Mouse (Mus musculus): ENCODE measurements around the gene S100a2. TPM values are rescaled to one million over a fixed set of nuclear protein-coding genes. Genes with fewer than 3 reads are reported as not detected.

Gene S100a2
- total and polyA plus RNA-seq, 3 experiments, result not detected

- H3K4me3 ChIP-seq (ENCODE audit: control insufficient read depth in 1 of 2, insufficient read depth in 1 of 2, low read depth in 2 of 2, low read length in 2 of 2), result no peak overlapping the region
- DNase-seq (ENCODE audit: low read depth, low spot score), result no peak
- H3K27ac ChIP-seq (ENCODE audit: control insufficient read depth, low read depth, low read length), result no peak overlapping the region
- no peak overlapping the region for H3K9ac ChIP-seq (ENCODE audit: control insufficient read depth, low read depth, low read length, poor library complexity, severe bottlenecking)
- H3K4me1 ChIP-seq (ENCODE audit: control insufficient read depth in 1 of 2, insufficient read depth in 2 of 2, low read length in 2 of 2), result no peaks in the 10 kb centered on the region
- peaks cover 17 to 23% of the 10 kb centered on the region in 2 experiments for H3K27me3 ChIP-seq (ENCODE audit: control insufficient read depth in 1 of 2, insufficient read depth in 2 of 2, low read length in 2 of 2)
- H3K9me3 ChIP-seq (replicated peaks; ENCODE audit: insufficient read depth, low read length), result no peaks in the 10 kb centered on the region
- no peaks in the 10 kb centered on the region for H3K36me3 ChIP-seq (ENCODE audit: control insufficient read depth in 1 of 2, insufficient read depth in 2 of 2, low read length in 2 of 2)
- no peaks in the 10 kb centered on the region for H3K79me2 ChIP-seq (ENCODE audit: control insufficient read depth, insufficient read depth, low read length, poor library complexity)
- TF ChIP-seq HCFC1 (IDR thresholded peaks at IDR 0.05; ENCODE audit: low read depth, low read length) (no peak), USF2 (IDR thresholded peaks at IDR 0.05; ENCODE audit: borderline replicate concordance in 1 of 2, insufficient read depth in 1 of 2, low read depth in 1 of 2, low read length in 2 of 2) (no peak), KAT2A (conservative IDR thresholded peaks at IDR 0.05; ENCODE audit: low read depth, low read length) (no peak), POLR2AphosphoS5 (IDR thresholded peaks at IDR 0.05; ENCODE audit: borderline replicate concordance, low read depth, low read length) (no peak), ZKSCAN1 (IDR thresholded peaks at IDR 0.05; ENCODE audit: low read depth, low read length) (no peak), UBTF (IDR thresholded peaks at IDR 0.05; ENCODE audit: borderline replicate concordance, insufficient read depth, low read depth, low read length) (no peak), EP300 (IDR thresholded peaks at IDR 0.05; ENCODE audit: low read depth in 1 of 2, low read length in 2 of 2) (no peak), SMC3 (IDR thresholded peaks at IDR 0.05; ENCODE audit: low read depth, low read length) (no peak), SIN3A (IDR thresholded peaks at IDR 0.05; ENCODE audit: low read length) (no peak), NELFE (IDR thresholded peaks at IDR 0.05; ENCODE audit: low read depth, low read length) (no peak)
These were observed 10.6 kb upstream of the S100a2 start for GRCm38 (mm10) chr3:90579433-90579832.

DNA sequence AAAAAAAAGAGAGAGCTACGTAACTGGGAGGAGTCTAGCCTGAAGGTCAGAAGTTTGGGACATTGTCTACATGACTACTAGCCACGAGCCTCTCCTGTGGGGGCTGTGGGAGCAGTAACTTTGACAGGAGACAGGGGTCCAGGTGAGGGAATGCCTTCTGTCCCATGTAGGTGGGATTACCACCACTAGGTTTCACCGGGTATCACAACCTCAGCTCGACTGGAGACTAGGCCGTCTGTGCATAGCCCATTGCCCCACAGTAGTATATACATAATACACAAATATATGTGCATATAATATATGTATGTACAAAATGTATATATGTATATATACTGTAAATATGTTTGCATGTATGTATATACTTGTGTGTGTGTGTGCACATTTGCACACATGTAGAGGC lies 8.9 kb upstream of the S100a2 start:
- H3K4me3 ChIP-seq (ENCODE audit: control insufficient read depth in 1 of 2, insufficient read depth in 1 of 2, low read depth in 2 of 2, low read length in 2 of 2), result no peak overlapping the region
- peaks cover 12 to 14% of the 10 kb centered on the region in 2 experiments for H3K27me3 ChIP-seq (ENCODE audit: control insufficient read depth in 1 of 2, insufficient read depth in 2 of 2, low read length in 2 of 2)
- no peak overlapping the region for H3K9ac ChIP-seq (ENCODE audit: control insufficient read depth, low read depth, low read length, poor library complexity, severe bottlenecking)
- H3K27ac ChIP-seq (ENCODE audit: control insufficient read depth, low read depth, low read length), result no peak overlapping the region
- H3K79me2 ChIP-seq (ENCODE audit: control insufficient read depth, insufficient read depth, low read length, poor library complexity), result no peaks in the 10 kb centered on the region
- no peak for DNase-seq (ENCODE audit: low read depth, low spot score)
- TF ChIP-seq POLR2A (IDR thresholded peaks at IDR 0.05; ENCODE audit: control insufficient read depth in 1 of 2, insufficient read depth in 1 of 2, low read depth in 1 of 2, low read length in 2 of 2, poor library complexity in 1 of 2) (no peak), MYB (IDR thresholded peaks at IDR 0.05; ENCODE audit: low read depth, low read length) (no peak), ZNF384 (IDR thresholded peaks at IDR 0.05; ENCODE audit: low read depth, low read length) (no peak), SMC3 (IDR thresholded peaks at IDR 0.05; ENCODE audit: low read depth, low read length) (no peak), JUND (IDR thresholded peaks at IDR 0.05; ENCODE audit: low read depth, low read length) (no peak), EP300 (IDR thresholded peaks at IDR 0.05; ENCODE audit: low read depth in 1 of 2, low read length in 2 of 2) (no peak), MAFK (IDR thresholded peaks at IDR 0.05; ENCODE audit: borderline replicate concordance, low read depth, low read length) (no peak), UBTF (IDR thresholded peaks at IDR 0.05; ENCODE audit: borderline replicate concordance, insufficient read depth, low read depth, low read length) (no peak), POLR2AphosphoS5 (IDR thresholded peaks at IDR 0.05; ENCODE audit: borderline replicate concordance, low read depth, low read length) (no peak), BHLHE40 (IDR thresholded peaks at IDR 0.05; ENCODE audit: borderline replicate concordance, low read depth, low read length) (no peak), ZKSCAN1 (IDR thresholded peaks at IDR 0.05; ENCODE audit: low read depth, low read length) (no peak), CTCF (IDR thresholded peaks at IDR 0.05 in 2 of 3, conservative IDR thresholded peaks at IDR 0.05 in 1 of 3; ENCODE audit: control insufficient read depth in 1 of 3, insufficient read depth in 1 of 3, low read depth in 2 of 3, low read length in 3 of 3, poor library complexity in 1 of 3, severe bottlenecking in 1 of 3) (no peak), USF2 (IDR thresholded peaks at IDR 0.05; ENCODE audit: borderline replicate concordance in 1 of 2, insufficient read depth in 1 of 2, low read depth in 1 of 2, low read length in 2 of 2) (no peak), RCOR1 (IDR thresholded peaks at IDR 0.05; ENCODE audit: low read depth, low read length) (no peak), TBP (IDR thresholded peaks at IDR 0.05; ENCODE audit: low read depth, low read length) (no peak), HCFC1 (IDR thresholded peaks at IDR 0.05; ENCODE audit: low read depth, low read length) (no peak), ZC3H11A (IDR thresholded peaks at IDR 0.05; ENCODE audit: low read depth, low read length) (no peak), CHD2 (IDR thresholded peaks at IDR 0.05; ENCODE audit: low read length) (no peak), MXI1 (IDR thresholded peaks at IDR 0.05; ENCODE audit: low read depth, low read length) (no peak)
- peaks cover 0 to 7% of the 10 kb centered on the region in 2 experiments; a peak in 2 of 4 replicates for H3K4me1 ChIP-seq (ENCODE audit: control insufficient read depth in 1 of 2, insufficient read depth in 2 of 2, low read length in 2 of 2)
- peaks cover 0 to under 1% of the 10 kb centered on the region in 2 experiments; a peak in 1 of 4 replicates for H3K36me3 ChIP-seq (ENCODE audit: control insufficient read depth in 1 of 2, insufficient read depth in 2 of 2, low read length in 2 of 2)
- no peaks in the 10 kb centered on the region for H3K9me3 ChIP-seq (replicated peaks; ENCODE audit: insufficient read depth, low read length)
